Mouse (Mus musculus) ES-E14 (cell line): ENCODE measurements at regions not wholly inside any gene's neighbourhood (a gene's known extent, or its start where the extent isn't known, plus 50 kb on each side); places are given as distances from the start of the nearest gene placed in this dataset.

Source experiments
- HCFC1 ChIP-seq: IDR thresholded peaks from 2 replicates; pipeline ENCODE4 v1.6.1; 2012; ENCODE audit warnings: low read length, inconsistent platforms, borderline replicate concordance; ENCODE audit not compliant: insufficient read depth
- MAFK ChIP-seq: IDR thresholded peaks from 2 replicates; pipeline ENCODE4 v1.6.1; 2014; ENCODE audit warnings: mild to moderate bottlenecking, low read depth, low read length, inconsistent platforms; ENCODE audit not compliant: insufficient read depth
- ZNF384 ChIP-seq: IDR thresholded peaks from 2 replicates; pipeline ENCODE4 v1.6.1; 2012; ENCODE audit warnings: low read depth, low read length, inconsistent platforms

- TF ChIP-seq ZNF384 (no peak), MAFK (no peak), HCFC1 (no peak)
Observed at GRCm38 (mm10) chr6:117099871-117100270, 68.5 kb upstream of the Cxcl12 start.
